Mouse (Mus musculus) c-Kit-positive CD71-positive TER-119-negative erythroid progenitor cells, embryonic 14.5 days (primary cell): ENCODE data around the gene F3.
"Not testable (repeated sequence)": the region's sequence is repeated elsewhere in the genome, so short reads cannot be mapped to it uniquely, and the experiment has no call there.

Experiments used
- DNase-seq: peaks from one replicate; pipeline ENCODE4 v3.0.0-alpha.2; 2013; ENCODE audit warnings: low read depth

F3 gene

DNA sequence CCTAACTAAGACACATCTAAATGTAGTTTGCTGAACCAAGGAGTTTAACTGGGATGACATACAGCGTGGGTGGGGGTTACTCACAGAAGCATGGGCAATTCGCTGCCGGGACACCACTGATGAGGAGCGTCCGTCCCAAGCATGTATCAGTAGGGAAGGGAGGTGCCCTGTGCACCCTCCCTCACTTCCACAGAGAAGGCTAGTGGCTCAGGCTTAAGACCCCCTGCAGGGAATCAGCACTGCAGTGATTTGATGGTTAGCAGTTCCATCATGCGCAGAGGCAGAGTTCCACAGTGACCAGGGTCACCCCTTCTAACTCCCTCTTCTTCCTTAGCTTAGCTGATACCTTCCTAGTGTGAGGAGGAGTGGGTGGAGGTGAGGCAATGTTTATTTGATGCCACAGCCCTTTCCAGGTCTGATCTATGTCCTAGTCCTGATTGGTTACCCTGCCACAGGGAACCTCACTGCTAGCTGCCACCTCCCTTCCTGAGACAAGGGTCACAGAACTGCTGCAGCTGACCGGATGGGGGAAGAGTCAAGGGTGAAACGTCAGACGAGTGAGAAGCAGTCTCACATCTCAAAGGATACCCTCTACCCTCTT lies 15.5 kb downstream of the F3 start:
- no peak for DNase-seq

DNA sequence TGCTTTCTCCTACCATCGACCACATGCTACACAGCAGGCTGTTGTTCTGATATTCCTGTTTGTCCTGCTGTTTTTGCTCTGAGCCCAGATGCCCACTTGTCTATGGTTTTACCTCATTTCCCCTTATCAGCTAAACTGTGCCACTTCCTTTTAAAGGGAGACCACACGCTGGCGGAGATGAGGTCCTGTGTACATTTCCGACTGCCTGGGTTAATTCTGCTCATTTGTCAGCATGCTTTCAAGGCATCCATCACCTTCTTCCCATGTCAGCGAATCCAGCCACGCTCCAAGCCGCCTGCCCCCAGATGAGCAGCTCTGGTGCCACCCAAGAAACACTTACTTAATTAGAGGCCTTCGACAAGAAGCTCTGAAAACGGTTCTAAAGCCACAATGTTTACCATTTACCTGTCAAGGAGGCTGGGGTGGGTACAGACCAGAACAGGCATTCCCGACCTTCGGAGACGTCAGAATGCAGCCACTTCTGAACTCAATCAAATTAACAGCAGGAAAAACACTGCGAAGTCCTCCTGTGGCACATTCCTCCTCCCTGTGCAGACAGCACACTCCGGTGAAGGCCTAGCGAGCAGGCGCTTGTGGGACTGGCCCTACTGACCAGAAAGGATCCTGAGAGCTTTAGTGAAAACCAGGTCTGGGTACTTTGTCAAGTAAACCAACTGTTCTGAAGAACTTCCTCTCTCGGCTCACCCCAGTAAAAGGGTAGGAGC lies 16.3 kb downstream of the F3 start:
- DNase-seq, result no peak

DNA sequence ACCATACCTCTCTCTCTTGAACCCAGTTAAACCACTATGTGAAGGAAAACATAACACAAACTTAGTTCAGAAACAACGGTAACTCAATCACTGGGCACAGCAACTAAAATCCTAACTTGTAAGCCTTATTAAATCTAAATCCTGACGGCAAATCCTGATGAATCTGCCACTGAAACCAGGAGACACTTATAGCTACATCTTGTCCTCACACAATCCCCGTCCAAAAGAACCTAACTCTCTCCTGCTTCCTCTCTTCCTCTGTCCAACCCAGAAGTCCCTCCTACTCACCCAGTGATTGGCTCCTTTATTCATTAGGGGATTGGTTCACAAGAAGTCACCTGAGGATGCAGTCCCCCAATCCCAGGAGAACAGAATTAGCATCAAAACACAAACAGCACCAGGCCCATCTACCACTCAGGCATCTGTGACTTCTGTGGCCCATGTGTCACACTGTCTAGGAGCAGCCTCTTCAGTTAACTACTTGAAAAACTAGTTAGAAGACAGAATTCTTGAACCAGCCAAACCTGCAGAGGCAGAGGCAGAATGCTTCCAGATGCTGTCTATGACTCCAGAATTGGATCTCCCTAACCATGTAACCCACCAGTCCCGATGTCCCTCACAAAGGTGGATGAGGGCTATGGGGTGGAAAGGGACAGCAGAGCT lies 18.0 kb downstream of the F3 start:
- not testable (repeated sequence) for DNase-seq

DNA sequence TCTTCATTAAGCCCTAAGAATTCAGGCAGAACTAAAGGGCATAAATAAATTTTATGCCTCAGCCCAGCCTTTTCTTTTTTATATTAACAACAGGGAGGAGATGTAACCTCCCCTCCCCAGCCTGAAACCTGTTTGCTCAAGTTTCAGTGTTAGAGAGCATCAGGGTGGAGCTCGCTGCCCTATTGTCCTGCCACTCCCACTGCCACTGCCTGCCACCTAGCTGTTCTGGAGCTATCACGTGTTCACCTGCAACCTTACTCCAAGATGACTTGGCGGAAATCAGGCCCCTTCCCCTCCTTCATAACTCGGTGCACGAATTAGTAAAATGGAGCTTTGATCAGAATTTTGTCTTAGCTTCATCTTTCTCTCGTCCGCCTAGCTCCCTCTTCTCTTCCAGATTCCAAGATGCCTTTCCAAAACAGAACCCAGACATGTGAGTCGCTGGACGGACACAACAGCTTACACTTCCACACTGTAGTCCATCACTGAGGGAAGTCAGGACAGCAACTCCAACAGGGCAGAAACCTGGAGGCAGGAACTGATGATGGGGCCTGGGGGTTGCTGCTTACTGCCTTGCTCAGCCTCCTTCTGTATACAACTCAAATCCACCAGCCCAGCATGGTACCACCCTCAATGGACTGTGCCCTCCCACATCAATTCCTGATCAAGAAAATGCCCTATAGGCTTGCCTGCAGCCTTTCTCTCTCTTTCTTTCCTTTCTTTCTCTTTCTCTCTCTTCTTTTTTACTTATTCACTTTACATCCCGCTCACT lies 31.2 kb downstream of the F3 start:
- DNase-seq, result not testable (repeated sequence)

DNA sequence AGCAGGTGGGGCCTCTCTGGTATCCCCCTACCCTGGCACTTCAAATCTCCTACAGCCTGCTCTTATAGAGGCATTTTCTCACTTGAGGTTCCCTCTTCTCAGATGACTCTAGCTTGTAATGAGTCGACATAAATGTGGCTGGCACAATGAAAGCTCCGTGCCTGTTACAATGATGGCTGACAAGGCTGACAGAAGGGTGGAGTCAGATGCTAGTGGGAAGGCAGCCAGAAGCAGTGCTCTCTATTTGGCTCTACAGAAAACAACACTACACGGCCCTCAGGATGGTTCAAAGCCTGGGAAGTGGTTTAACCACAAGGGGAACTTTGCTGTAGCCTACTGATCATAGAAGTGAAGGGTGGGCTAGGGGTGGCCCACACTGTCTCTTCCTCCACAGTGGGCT lies 31.8 kb downstream of the F3 start:
- DNase-seq, result no peak

DNA sequence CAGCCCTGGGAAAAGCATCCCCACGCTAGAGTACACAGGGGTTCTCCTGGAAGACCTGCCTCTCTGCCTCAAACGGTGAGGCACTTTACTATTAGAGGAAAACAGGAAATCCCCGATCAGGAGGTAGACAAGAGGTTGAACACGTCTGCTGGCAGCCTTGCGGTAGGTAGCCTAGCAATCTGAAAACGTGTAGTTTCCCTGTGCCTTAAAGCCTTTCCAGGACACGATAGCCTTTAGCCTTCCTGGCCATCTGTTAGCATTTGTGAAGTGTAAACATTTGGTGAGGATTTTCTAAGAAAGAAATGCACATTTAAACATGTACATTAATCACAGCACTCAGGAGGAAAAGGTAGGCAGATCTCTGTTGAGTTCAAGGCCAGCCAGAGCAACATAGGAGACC lies 35.0 kb downstream of the F3 start:
- DNase-seq, result no peak

DNA sequence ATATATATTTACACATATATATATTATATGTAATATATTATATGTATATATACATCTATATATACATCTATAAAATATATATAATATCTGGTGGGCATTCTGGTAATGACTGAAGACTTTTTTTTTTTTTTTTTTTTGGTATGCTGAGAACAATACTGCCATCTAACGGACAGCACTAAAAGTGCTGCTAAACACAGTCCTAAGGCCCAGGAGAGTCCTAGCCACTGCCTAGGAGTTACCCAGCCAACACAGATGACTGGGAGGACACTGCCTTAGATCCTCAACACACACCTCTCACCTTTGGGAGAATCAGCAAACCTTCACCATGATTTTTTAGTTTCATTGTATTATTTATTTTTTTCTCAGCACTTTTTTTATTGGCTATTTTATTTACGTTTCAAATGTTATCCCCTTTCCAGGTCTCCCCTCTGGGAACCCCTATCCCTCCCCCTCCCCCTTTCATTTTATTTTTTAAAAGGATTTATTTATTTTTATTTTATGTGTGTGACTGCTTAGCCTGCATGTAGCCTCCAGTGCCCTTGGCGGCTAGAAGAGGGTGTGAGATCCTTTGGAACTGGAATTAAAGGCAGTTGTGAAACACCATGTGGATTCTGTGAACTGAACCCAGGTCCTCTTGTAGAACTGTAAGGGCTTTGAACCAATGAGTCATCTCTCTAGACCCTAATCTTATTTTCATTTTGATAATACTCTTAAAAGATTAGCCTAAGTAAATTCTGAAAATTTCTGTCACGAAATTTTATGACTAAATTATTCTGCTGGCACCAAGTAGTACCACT lies 38.9 kb downstream of the F3 start:
- no peak for DNase-seq

DNA sequence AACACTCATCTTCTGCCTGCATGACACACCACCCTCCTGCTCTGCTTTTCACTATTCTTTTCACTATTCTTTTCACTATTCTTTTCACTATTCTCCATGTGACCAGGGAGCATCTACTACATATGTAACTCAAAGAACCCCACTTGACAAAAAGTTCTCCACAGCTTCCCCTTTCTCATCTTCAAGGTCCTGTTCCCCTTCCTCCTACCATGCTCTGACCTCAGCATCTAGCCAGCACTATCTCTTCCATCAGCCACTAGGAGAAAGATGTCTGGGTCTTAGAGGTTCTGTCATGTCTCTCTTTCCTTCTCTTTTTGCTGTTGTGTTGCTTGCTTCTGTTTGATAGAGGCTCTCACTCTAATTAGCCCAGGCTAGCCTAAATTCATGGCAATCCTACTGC lies 42.7 kb downstream of the F3 start:
- DNase-seq, result no peak

DNA sequence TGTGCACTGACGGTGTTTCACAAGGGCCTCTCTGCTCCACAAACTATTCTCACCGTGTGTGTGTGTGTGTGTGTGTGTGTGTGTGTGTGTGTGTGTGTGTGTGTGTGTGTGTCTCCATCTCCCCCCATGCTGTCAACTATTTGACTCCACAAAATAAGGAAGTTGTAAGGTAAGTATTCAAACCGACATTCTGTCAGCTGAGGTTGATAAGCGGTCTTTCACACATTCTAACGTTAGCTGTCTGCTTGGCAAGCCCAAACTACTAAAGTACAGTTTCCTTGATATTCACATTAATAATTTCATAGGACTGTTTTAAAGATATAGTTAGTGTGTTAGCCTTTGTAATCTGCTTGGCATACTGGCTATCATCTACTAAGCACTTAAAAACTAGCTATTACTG lies 43.5 kb downstream of the F3 start:
- DNase-seq, result no peak

DNA sequence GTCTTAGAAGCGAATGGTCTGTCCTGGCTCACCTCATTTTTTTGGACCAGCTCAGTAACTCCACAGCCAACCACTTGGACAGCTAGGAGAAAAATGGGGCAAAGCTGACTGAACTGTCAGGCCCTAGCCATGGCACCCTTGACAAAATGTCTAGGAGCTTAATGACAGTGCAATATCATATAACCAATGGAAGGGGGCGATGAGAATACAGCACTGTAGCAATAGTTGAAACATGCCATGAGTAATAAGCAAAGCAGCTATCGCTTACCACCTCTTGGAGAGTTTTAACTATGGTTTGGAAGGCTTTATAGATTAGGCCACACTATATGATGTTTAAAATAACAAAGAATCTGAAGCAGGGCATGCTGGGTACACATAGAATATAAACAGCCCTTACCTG lies 45.4 kb downstream of the F3 start:
- DNase-seq, result no peak

DNA sequence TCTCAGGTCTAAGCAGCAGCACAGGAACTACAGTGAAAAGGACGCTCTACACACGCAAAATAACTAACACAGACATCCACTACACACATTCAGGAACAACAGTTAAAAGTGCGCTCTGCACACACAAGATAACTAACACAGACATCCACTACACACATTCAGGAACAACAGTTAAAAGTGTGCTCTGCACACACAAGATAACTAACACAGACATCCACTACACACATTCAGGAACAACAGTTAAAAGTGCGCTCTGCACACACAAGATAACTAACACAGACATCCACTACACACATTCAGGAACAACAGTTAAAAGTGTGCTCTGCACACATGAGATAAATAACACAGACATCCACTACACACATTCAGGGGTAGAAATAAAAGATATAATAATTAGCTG lies 50.0 kb downstream of the F3 start:
- DNase-seq, result not testable (repeated sequence)

DNA sequence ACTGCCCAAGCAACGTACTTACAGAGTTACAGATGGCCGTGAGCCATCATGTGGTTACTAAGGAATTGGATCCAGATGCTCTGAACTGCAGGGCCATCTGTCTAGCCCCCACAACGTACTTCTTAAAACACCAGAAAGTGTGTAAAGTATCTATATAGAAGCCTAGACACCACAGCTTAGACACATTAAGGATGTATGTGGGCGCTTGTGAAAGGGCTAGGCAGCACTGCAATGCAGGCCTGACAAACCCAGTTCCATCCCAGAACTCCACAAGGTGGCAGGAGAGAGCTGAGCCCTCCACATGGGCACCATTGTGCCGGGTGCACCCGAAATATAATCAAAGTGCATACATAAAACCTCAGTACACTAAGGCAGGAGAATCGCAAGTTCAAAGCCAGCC lies 54.6 kb downstream of the F3 start:
- DNase-seq, result peak; percentile 15

DNA sequence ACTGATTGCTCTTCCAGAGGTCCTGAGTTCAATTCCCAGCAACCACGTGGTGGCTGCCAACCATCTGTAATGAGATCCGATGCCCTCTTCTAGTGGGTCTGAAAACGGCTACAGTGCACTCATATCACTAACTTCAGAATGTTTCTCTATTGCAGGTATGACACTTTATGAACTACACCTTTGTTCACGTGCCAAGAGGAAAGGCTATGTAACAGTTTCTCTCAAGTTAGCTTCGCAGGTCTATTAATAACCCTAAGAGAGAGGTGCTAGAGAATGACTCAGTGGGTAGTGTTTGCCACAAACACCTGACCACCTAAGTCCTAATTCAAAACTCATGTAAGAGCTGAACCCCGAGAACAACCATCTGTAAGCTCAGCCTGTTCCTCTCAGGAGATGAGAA lies 59.7 kb downstream of the F3 start:
- no peak for DNase-seq
